Mouse (Mus musculus): ENCODE measurements around the gene Gm15446. TPM values are rescaled to one million over a fixed set of nuclear protein-coding genes. Genes with fewer than 3 reads are reported as not detected.
A peak's percentile ranks its signal among the peaks of the same experiment; 100 is the strongest.
"Not testable (repeated sequence)": the region's sequence is repeated elsewhere in the genome, so short reads cannot be mapped to it uniquely, and the experiment has no call there.

The Gm15446 gene
- 1 to 10 TPM; 3.7 to 5.1 TPM for total RNA-seq (2021)

GRCm38 (mm10) chr5:109923261-109924071 lies at the start of gene Gm15446:
Gene Gm15446 (plus strand): TSS chr5:109923400.
- intact Hi-C loops (cut with DNase I): loop anchor here (5.0 kb wide), 1 partner anchor 61 kb away; no protein-coding TSS in a partner anchor
- DNase-seq (ENCODE audit: low spot score): peak; percentile 84

GRCm38 (mm10) chr5:109924129-109924528 lies 929 bp downstream of the Gm15446 start:
- intact Hi-C loops (cut with DNase I): loop anchor here (5.0 kb wide), 1 partner anchor 62 kb away; no protein-coding TSS in a partner anchor
- DNase-seq (ENCODE audit: low spot score): not testable (repeated sequence)

GRCm38 (mm10) chr5:109924936-109925335 lies 1.7 kb downstream of the Gm15446 start:
- DNase-seq (ENCODE audit: low spot score): no peak
- intact Hi-C loops (cut with DNase I): loop anchor here (5.0 kb wide), 1 partner anchor 63 kb away; no protein-coding TSS in a partner anchor

GRCm38 (mm10) chr5:109950281-109950680 lies 27.1 kb downstream of the Gm15446 start:
- no peak for DNase-seq (ENCODE audit: low spot score)

GRCm38 (mm10) chr5:109980743-109981142 lies 57.5 kb downstream of the Gm15446 start:
- intact Hi-C loops (cut with DNase I); DNase-seq (ENCODE audit: low spot score): not testable (repeated sequence)

More at GRCm38 (mm10) chr5:109950281-109950680, 27.1 kb downstream of the Gm15446 start:
- intact Hi-C loops (cut with DNase I): loop anchor here (10.0 kb wide), 1 partner anchor 65 kb away; no protein-coding TSS in a partner anchor

Other genes with a start within 250 kb of the Gm15446 start
- gene 5430403G16Rik, start 232.4 kb upstream of the Gm15446 start, total RNA-seq (2021): under 1 TPM; 0.18 to 0.31 TPM
- gene 4930522L14Rik, start 171.5 kb upstream of the Gm15446 start, total RNA-seq (2021): 1 to 10 TPM in 1 of 2 experiments, under 1 TPM in 1; 0.98 to 2.1 TPM
- 1 to 10 TPM; 5.7 to 9.6 TPM for gene Zfp932, start 73.1 kb downstream of the Gm15446 start, total RNA-seq (2021)
- 1 to 10 TPM; 1.2 to 2.6 TPM for gene Gm17655, start 149.1 kb downstream of the Gm15446 start, total RNA-seq (2021)
- gene Gm35315, start 171.0 kb downstream of the Gm15446 start, total RNA-seq (2021): not detected
- gene Plcxd1, start 176.6 kb downstream of the Gm15446 start, total RNA-seq (2021): not detected
- gene Gtpbp6, start 184.8 kb downstream of the Gm15446 start, total RNA-seq (2021): 10 to 100 TPM; 27.6 to 31.0 TPM
- 1 to 10 TPM; 2.7 to 3.1 TPM for gene Zfp605, start 186.7 kb downstream of the Gm15446 start, total RNA-seq (2021)
- 10 to 100 TPM; 14.8 to 17.1 TPM for gene Chfr, start 212.4 kb downstream of the Gm15446 start, total RNA-seq (2021)